Mouse (Mus musculus) hindbrain, embryonic 11.5 days (tissue): ENCODE measurements around the gene Atp8b4. TPM values are rescaled to one million over a fixed set of nuclear protein-coding genes. Genes with fewer than 3 reads are reported as not detected.

Experiments
- ATAC-seq: fragments of 200-750 bp; cut with Nextera tagmentation; 2 replicates; pipeline ENCODE4 v1.8.0; 2017; ENCODE audit warnings: mild to moderate bottlenecking, moderate TSS enrichment, moderate library complexity; ENCODE audit not compliant: low FRiP score
- DNase-seq: peaks from one replicate; pipeline ENCODE4 v3.0.0-alpha.2; 2015; ENCODE audit warnings: low spot score
- H3K27ac ChIP-seq: fragments of 300-500 bp; sonication (generic); 2 replicates; pipeline ENCODE4 v1.5.1; 2014; ENCODE audit warnings: mild to moderate bottlenecking, low read depth, low read length
- H3K27me3 ChIP-seq: fragments of 300-500 bp; sonication (generic); 2 replicates; pipeline ENCODE4 v1.6.1; 2014; ENCODE audit warnings: mild to moderate bottlenecking, low read length, moderate library complexity, mixed read lengths; ENCODE audit not compliant: control insufficient read depth, insufficient read depth
- H3K36me3 ChIP-seq: fragments of 300-500 bp; sonication (generic); 2 replicates; pipeline ENCODE4 v1.6.1; 2014; ENCODE audit warnings: mild to moderate bottlenecking, low read length, moderate library complexity, mixed read lengths; ENCODE audit not compliant: control insufficient read depth, insufficient read depth
- H3K4me1 ChIP-seq: fragments of 300-500 bp; sonication (generic); replicated peaks from 2 replicates; pipeline ENCODE4 v1.6.1; 2014; ENCODE audit warnings: low read length, mixed read lengths; ENCODE audit not compliant: control insufficient read depth, insufficient read depth
- H3K4me2 ChIP-seq: fragments of 300-500 bp; sonication (generic); replicated peaks from 2 replicates; pipeline ENCODE4 v1.6.1; 2014; ENCODE audit warnings: mild to moderate bottlenecking, low read depth, low read length
- H3K4me3 ChIP-seq: fragments of 300-500 bp; sonication (generic); 2 replicates; pipeline ENCODE4 v1.5.1; 2014; ENCODE audit warnings: low read depth, low read length
- H3K9ac ChIP-seq: fragments of 300-500 bp; sonication (generic); 2 replicates; pipeline ENCODE4 v1.6.1; 2014; ENCODE audit warnings: low read depth, low read length
- H3K9me3 ChIP-seq: fragments of 300-500 bp; sonication (generic); 2 replicates; pipeline ENCODE4 v1.6.1; 2016; ENCODE audit warnings: low read length; ENCODE audit not compliant: control insufficient read depth
- WGBS: fragments of 180-500 bp; shearing (Covaris S2); extraction: QIAGEN DNeasy Blood & Tissue Kit; methylation state at CpG from one replicate; pipeline ENCODE4 v1.1.7; 2014; 5-methylcytosine and 5-hydroxymethylcytosine counted together
- polyA plus RNA-seq: library from polyadenylated mRNA; unstranded; fragments of >200 nt; fragmentation: Nextera tagmentation; extraction: Ambion mirVana; gene quantifications from 2 replicates; pipeline ENCODE4 v1.2.1, GENCODE M21; 2014

Gene Atp8b4
- polyA plus RNA-seq, 1 experiment from 2014 or later: 0.06 TPM

DNA sequence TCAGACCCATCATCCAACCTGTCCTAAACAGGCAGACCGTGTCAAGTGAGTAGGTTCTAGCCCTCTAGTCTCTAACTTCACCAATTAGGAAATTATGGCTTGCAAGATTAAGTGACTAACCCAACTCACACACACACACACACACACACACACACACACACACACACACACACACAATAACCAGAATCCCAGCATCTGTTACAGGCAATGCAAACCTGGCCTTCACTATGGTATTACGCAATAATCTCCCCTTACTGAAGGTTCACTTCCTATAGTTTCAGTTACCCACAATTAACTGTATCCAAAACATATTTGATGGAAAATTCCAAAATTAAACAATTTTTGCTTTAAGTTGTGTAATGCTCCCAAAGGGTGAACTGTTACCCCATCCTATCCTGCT, 101.0 kb downstream of the Atp8b4 start:
- Histone ChIP-seq H3K4me2 (no peak overlapping the region), H3K36me3 (no peaks in the 10 kb centered on the region), H3K4me3 (no peak overlapping the region), H3K27ac (no peak overlapping the region), H3K4me1 (no peaks in the 10 kb centered on the region), H3K9me3 (no peaks in the 10 kb centered on the region), H3K9ac (no peak overlapping the region), H3K27me3 (no peaks in the 10 kb centered on the region)
- WGBS: 96% methylated on average over 2 of the region's 2 CpGs
- no peak for DNase-seq
- ATAC-seq: no peak

DNA sequence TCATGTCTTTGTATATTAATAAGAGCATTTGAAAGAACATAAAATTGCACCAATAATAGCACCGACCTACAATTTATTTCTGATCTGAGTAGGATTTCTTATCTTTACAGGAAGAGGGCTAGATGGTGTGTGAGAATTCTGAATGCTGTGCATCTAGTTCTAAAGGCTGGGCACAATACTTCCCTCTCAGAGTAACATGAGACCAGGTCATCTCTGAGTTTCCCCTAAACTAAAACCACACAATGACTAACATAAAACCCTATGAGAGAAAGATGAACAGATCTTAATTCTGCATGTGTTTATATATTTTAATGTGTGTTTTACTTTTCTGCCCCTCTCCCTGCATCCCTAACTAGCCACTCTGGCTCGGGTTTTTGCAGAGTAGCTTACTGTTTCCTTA, 101.5 kb downstream of the Atp8b4 start:
- no peak for ATAC-seq
- Histone ChIP-seq H3K9me3 (no peaks in the 10 kb centered on the region), H3K36me3 (no peaks in the 10 kb centered on the region), H3K4me3 (no peak overlapping the region), H3K9ac (no peak overlapping the region), H3K27ac (no peak overlapping the region), H3K4me1 (no peaks in the 10 kb centered on the region), H3K27me3 (no peaks in the 10 kb centered on the region), H3K4me2 (no peak overlapping the region)
- no peak for DNase-seq
- WGBS: 72% methylated on average over 2 of the region's 2 CpGs

DNA sequence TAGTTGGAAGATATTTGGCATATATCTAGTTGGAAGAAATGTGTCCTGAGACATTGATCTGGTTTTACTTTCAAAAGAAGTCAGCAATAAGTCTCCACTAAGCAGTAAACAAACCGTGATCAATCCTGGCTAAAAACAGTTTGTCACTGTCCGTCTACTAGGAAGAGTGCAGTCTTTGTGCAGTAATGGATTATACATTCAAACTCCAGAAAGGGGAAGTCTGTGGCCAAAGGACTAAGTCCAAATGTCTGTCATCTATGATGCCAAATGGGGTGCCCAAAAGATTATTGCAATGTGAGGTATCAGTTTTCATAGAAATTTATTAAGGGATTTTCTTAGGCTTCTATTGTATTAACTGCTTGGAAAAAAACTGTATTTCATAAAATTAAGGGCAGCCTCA, 102.3 kb downstream of the Atp8b4 start:
- Histone ChIP-seq H3K36me3 (no peaks in the 10 kb centered on the region), H3K27ac (no peak overlapping the region), H3K4me2 (no peak overlapping the region), H3K4me1 (no peaks in the 10 kb centered on the region), H3K27me3 (no peaks in the 10 kb centered on the region), H3K4me3 (no peak overlapping the region), H3K9me3 (no peaks in the 10 kb centered on the region), H3K9ac (no peak overlapping the region)
- WGBS: 88% methylated on average over 2 of the region's 2 CpGs
- DNase-seq: no peak
- no peak for ATAC-seq

DNA sequence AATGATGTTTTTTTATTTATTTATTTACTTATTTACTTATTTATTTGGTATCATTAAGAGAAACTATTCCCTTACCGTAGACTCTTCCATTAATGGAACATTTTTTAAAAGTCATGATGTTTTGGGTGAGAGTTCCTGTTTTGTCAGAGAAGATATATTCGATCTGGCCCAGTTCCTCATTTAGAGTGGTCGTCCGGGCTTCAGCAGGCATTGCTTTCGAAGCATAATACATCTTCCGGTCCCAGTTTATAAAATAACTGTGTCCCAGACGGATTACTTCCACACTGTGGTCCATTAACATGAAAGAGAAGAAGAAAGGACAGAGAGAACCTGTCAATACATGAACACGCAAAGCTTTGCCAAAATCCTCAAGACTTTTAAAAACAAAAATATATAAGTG, 103.0 kb downstream of the Atp8b4 start:
- no peak for DNase-seq
- Histone ChIP-seq H3K36me3 (no peaks in the 10 kb centered on the region), H3K9ac (no peak overlapping the region), H3K27me3 (no peaks in the 10 kb centered on the region), H3K9me3 (no peaks in the 10 kb centered on the region), H3K4me1 (no peaks in the 10 kb centered on the region), H3K4me3 (no peak overlapping the region), H3K4me2 (no peak overlapping the region), H3K27ac (no peak overlapping the region)
- ATAC-seq: no peak
- 88% methylated on average over 8 of the region's 8 CpGs for WGBS

DNA sequence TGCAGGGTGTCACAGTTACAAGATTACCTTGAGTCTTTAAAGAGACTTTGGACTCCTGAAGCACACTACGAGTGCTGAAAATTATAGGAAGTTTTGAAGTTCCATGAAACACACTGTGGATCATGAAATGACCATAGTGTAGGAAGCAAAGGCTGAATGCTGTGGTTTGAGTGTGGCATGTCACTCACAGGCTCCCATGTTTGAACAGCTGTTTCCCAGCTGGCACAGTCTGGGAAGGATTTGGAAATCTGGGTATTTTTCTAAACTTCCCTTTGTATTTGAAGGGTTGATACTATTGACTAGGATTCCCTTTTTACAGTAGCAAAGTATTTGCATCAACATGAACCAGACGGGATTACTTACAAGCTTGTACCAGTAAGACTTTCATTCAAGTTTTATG, 105.5 kb downstream of the Atp8b4 start:
- no peaks in the 10 kb centered on the region for H3K27me3 ChIP-seq
- WGBS: 71% methylated on average over 2 of the region's 2 CpGs
- DNase-seq: no peak

DNA sequence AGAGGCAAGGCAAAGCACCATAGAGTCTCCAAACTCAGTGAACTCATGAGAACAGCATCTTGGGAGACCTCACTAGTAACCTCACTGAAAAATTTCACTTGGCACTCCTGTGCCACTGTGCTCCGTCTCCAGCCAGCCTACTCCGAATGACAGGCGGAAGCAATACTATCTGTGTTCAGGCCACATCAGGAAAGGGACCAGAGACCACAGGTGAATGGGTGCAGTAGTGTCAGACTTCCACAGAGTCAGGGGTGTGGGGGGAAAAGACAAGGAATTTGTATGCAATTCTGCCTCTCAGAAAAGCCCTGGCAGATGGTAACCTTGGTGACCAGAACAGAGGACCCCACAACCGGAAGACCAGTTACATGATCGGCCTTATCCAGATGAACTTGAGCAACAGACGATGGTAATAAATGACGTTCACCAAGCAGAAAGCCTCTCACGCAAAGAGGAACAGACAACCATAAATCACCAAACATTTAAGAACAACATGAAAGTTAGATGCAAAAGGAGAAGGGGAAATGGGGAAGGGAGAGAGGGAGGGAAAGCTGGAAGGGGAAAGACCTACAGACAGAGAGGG, 112.9 kb downstream of the Atp8b4 start:
- no peak for DNase-seq
- Histone ChIP-seq H3K4me1 (no peaks in the 10 kb centered on the region), H3K9me3 (no peaks in the 10 kb centered on the region), H3K27me3 (no peaks in the 10 kb centered on the region), H3K9ac (no peak overlapping the region), H3K4me3 (no peak overlapping the region), H3K36me3 (no peaks in the 10 kb centered on the region), H3K4me2 (no peak overlapping the region), H3K27ac (no peak overlapping the region)
- ATAC-seq: no peak
- 92% methylated on average over 8 of the region's 8 CpGs for WGBS

More for the DNA sequence above, 105.5 kb downstream of the Atp8b4 start:
- Histone ChIP-seq H3K9me3 (no peaks in the 10 kb centered on the region), H3K27ac (no peak overlapping the region), H3K9ac (no peak overlapping the region), H3K36me3 (no peaks in the 10 kb centered on the region), H3K4me1 (no peaks in the 10 kb centered on the region), H3K4me3 (no peak overlapping the region), H3K4me2 (no peak overlapping the region)
- no peak for ATAC-seq

DNA sequence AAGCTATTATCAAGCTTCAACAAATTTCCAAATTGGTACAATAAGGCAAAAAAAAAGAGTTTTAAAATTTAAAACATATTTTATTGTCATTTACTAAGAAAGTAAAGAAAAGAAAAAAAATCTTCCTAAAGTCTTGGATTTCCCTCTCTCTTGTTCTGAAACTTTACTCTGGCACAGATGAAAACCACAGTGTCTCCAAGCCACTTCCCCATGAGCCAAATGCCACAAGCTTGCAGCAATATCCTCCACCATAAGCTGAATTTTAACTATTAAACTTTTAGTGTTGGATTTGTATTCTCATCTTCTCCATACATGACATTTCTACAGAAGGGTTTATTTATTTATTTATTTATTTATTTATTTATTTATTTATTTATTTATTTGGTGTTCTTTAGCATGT, 114.4 kb downstream of the Atp8b4 start:
- H3K36me3 ChIP-seq: no peaks in the 10 kb centered on the region
- H3K4me2 ChIP-seq: no peak overlapping the region
- ATAC-seq: no peak
- no peak for DNase-seq
- no peak overlapping the region for H3K4me3 ChIP-seq
- H3K27ac ChIP-seq: no peak overlapping the region
- no peaks in the 10 kb centered on the region for H3K27me3 ChIP-seq
- no peaks in the 10 kb centered on the region for H3K4me1 ChIP-seq
- H3K9ac ChIP-seq: no peak overlapping the region
- no peaks in the 10 kb centered on the region for H3K9me3 ChIP-seq

DNA sequence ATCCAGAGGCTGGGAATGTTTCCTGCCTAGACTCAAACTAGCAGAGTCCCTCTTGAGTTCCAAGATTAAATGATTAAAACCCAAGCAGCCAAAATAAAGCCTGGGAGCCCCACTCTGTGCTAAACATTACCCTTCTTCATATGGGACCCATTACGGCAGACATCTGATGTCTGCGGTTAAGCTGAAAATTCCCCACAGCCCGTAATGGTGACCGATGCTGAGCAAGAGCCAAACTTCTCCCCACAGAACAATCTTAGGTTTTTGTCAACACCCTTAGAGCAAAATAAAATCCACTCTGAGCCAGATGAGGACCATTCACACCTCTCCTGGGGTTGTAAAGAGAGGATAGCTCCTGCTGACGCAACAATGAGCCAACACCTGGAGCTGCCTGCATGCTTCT, 120.2 kb downstream of the Atp8b4 start:
- Histone ChIP-seq H3K27me3 (no peaks in the 10 kb centered on the region), H3K4me2 (no peak overlapping the region), H3K27ac (no peak overlapping the region), H3K4me1 (no peaks in the 10 kb centered on the region), H3K9ac (no peak overlapping the region), H3K4me3 (no peak overlapping the region), H3K36me3 (no peaks in the 10 kb centered on the region), H3K9me3 (no peaks in the 10 kb centered on the region)
- ATAC-seq (no peak), DNase-seq (no peak)
- WGBS: 94% methylated on average over 5 of the region's 5 CpGs

DNA sequence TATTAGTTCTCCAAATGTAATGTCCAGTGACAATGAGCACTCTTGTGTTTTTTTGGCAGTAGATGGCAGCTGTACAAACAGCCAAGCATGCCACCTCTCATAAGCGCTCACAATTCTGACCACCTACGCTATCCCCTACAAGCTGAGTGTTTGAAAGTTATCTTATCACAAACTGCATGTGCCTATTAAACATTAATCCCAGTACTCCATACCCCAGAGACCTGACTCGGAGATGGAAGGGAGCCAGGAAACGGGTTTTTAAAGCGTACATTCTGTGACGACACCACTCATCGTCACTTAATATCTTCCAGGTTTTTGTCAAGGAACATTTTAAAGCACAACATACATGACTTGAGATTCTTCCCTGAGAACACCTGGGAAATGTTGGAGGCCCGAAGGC, 128.8 kb downstream of the Atp8b4 start:
- DNase-seq (no peak), ATAC-seq (no peak)
- Histone ChIP-seq H3K4me2 (no peak overlapping the region), H3K27ac (no peak overlapping the region), H3K36me3 (no peaks in the 10 kb centered on the region), H3K27me3 (no peaks in the 10 kb centered on the region), H3K4me1 (no peaks in the 10 kb centered on the region), H3K9ac (no peak overlapping the region), H3K9me3 (no peaks in the 10 kb centered on the region), H3K4me3 (no peak overlapping the region)
- 92% methylated on average over 8 of the region's 8 CpGs for WGBS
